Mouse (Mus musculus): ENCODE measurements around the gene Triml2.

Triml2 gene

GRCm38 (mm10) chr8:43180054-43180690, at the start of gene Triml2:
Triml2 (plus strand) TSS chr8:43180541.
- no peak for DNase-seq (ENCODE audit: low spot score)

GRCm38 (mm10) chr8:43141386-43141785, 39.0 kb upstream of the Triml2 start, which contains the start of gene Triml1:
Triml1 (minus strand) TSS chr8:43141486.
- DNase-seq (ENCODE audit: low spot score) = no peak

- DNase-seq (ENCODE audit: low spot score) = no peak
These were observed 31.0 kb upstream of the Triml2 start for GRCm38 (mm10) chr8:43149307-43149706.

- DNase-seq (ENCODE audit: low spot score) = no peak
These were observed 17.1 kb upstream of the Triml2 start for GRCm38 (mm10) chr8:43163255-43163654.

- DNase-seq (ENCODE audit: low spot score) = no peak
These were observed 15.9 kb upstream of the Triml2 start for GRCm38 (mm10) chr8:43164453-43164852.

- no peak for DNase-seq (ENCODE audit: low spot score)
These were observed 12.3 kb upstream of the Triml2 start for GRCm38 (mm10) chr8:43168083-43168482.

- no peak for DNase-seq (ENCODE audit: low spot score)
These were observed 11.0 kb upstream of the Triml2 start for GRCm38 (mm10) chr8:43169249-43169755.

- DNase-seq (ENCODE audit: low spot score) = no peak
These were observed 3.4 kb upstream of the Triml2 start for GRCm38 (mm10) chr8:43176766-43177486.

GRCm38 (mm10) chr8:43178263-43178662, 2.1 kb upstream of the Triml2 start:
- no peak for DNase-seq (ENCODE audit: low spot score)

GRCm38 (mm10) chr8:43179189-43179588, 1.2 kb upstream of the Triml2 start:
- DNase-seq (ENCODE audit: low spot score) = no peak

GRCm38 (mm10) chr8:43182281-43182680, 1.9 kb downstream of the Triml2 start:
- DNase-seq (ENCODE audit: low spot score) = no peak

- DNase-seq (ENCODE audit: low spot score) = no peak
These were observed 35.2 kb downstream of the Triml2 start for GRCm38 (mm10) chr8:43215554-43215953.

GRCm38 (mm10) chr8:43243326-43243725, 63.0 kb downstream of the Triml2 start:
- no peak for DNase-seq (ENCODE audit: low spot score)

Data from ovary, postnatal 10 days (tissue).